Mouse (Mus musculus): Measurements from ENCODE around the gene Bace2.

The Bace2 gene

GRCm38 (mm10) chr16:97467993-97468791, 111.7 kb downstream of the Bace2 start:
- DNase-seq (ENCODE audit: low spot score), result no peak

GRCm38 (mm10) chr16:97474671-97475070, 118.1 kb downstream of the Bace2 start:
- no peak for DNase-seq (ENCODE audit: low spot score)

- no peak for DNase-seq (ENCODE audit: low spot score)
Observed at GRCm38 (mm10) chr16:97475581-97475980, 119.0 kb downstream of the Bace2 start.

- DNase-seq (ENCODE audit: low spot score), result no peak
Observed at GRCm38 (mm10) chr16:97476524-97476923, 120.0 kb downstream of the Bace2 start.

- DNase-seq (ENCODE audit: low spot score), result no peak
Observed at GRCm38 (mm10) chr16:97478655-97479054, 122.1 kb downstream of the Bace2 start.

- no peak for DNase-seq (ENCODE audit: low spot score)
Observed at GRCm38 (mm10) chr16:97492369-97492768, 135.8 kb downstream of the Bace2 start.
